Mouse (Mus musculus) spleen, postnatal 36 days (tissue): Measurements from ENCODE around the gene Zfp110.
A peak's percentile ranks its signal among the peaks of the same experiment; 100 is the strongest.
"Not testable (repeated sequence)": the region's sequence is repeated elsewhere in the genome, so short reads cannot be mapped to it uniquely, and the experiment has no call there.

Experiments used
- DNase-seq, 2 experiments: peaks; one replicate each; pipeline ENCODE4 v3.0.0; 2022; ENCODE audit warnings: low spot score in 2 of 2, mixed read lengths in 1 of 2

Zfp110 gene

GRCm38 (mm10) chr7:12834162-12835120 lies at the start of gene Zfp110:
Zfp110 (plus strand) TSS chr7:12834761.
- DNase-seq = peak; percentile 90

- DNase-seq = no peak
These were observed 47.2 kb upstream of the Zfp110 start for GRCm38 (mm10) chr7:12787333-12787732.

DNA sequence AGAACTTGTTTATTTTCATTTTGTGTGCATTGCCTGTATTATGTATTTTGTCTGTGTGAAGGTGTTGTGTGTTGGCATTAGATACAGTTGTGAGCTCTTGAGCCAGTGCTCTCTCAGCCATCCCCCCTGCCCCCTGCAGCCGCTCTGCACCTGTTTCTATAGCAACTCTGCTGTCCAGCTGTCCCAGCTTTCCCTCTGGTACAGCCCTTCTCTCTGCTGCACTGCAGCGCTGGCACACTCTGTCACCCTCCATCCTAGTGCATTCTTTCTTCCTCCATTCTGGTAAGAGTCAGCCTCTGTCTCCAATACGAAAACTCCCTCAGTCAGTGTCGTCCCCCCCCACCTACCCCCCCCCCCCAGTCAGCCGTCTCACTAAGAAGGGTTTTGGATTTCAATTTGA lies 46.5 kb upstream of the Zfp110 start:
- DNase-seq = no peak

DNA sequence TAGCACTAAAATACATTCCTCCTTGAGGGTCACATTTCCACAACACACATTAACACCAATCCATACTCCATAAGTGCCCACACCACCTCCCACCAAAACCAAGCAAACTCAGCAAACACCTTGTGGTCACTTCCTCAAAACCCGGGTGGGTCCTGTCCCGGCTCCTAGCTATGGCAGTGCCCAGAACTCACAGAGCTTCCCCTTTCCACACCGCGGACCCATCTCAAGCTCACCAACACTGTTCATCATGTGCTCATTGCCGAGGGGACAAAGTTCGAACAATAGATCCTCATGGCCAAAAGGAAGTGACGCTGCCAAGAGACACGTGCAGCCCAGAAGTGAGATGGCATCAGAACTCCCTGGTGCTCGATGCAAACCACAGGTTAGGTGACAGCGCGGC lies 41.9 kb upstream of the Zfp110 start:
- not testable (repeated sequence) for DNase-seq

DNA sequence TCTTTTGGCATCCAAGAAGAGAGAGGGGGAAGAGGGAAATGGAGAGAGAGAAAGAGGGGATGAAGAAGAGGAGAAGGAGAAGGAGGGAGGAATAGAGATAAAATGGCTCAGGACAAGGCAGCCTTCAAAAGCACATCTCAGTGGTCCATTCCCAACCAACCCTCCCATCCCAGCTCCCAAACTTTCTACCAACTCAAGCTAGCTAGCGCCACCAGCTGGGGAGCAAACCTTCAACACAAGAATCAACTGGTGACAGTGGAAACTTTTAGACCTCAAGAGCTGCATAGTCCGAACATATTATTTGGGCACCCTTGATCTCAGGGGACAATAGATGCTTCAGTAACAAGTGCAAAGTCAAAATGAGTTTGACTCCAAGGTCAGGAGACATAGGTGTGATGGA lies 36.6 kb upstream of the Zfp110 start:
- no peak for DNase-seq

GRCm38 (mm10) chr7:12799554-12799953 lies 35.0 kb upstream of the Zfp110 start:
- DNase-seq = no peak

DNA sequence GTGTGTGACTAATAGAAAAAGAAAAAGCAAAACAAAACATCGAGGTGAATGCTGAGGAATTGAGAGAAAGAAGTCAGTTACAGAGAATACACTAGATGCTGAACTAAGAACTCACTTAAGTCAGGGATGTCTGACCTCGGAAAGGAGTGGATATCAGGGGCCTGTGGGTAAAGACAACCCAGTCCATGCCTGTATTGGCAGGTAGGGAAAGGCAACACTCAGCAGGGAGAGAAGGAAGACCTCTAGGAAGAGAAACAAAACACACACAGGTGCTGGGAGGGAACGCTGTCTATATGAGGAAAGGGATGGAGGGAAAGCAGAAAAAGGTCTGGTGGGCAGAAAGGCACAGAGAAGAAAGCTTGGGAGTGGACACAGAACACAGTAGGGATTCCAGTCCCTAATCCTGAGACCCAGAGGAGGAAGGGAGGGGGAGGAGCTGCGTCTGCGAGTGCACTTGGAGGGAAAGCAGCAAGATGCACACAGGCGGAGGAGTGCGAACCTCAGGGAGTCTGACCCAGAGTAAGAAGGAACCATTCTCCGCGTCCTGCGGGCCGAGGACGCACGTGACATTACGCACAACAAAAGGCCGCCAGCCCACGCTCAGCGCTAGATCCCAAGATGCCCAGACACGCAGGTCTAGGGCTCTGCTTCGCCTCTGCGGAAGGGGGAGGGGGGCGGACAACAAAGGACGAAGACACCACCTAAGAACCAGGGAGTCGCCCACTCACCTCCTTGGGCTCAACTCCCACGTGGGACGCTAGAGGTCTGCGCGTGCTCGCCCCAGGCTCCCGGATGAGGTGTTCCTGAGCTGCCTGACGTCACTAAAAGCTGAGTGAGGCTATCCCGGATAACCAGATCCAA lies 31.5 kb upstream of the Zfp110 start, which contains the start of gene Zscan18:
Gene Zscan18 (minus strand): TSS at position 770 of the 861 bp plus-strand sequence.
- peak; percentile 34 to 45 for DNase-seq

- DNase-seq = no peak
These were observed 30.9 kb upstream of the Zfp110 start for GRCm38 (mm10) chr7:12803727-12804071.

DNA sequence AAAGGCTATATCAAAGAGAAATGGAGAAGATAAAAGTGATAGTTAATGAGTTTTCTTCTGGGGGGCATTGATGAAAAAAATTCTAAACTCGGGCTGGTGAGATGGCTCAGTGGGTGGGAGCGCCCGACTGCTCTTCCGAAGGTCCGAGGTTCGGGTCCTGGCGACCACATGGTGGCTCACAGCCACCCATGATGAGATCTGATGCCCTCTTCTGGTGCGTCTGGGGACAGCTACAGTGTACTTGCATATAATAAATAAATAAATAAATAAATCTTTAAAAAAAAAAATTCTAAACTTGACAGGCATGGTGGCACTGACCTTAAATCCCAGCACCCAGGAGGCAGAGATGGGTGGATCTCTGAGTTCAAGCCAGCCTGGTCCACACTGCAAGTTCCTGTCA lies 19.0 kb upstream of the Zfp110 start:
- no peak for DNase-seq

DNA sequence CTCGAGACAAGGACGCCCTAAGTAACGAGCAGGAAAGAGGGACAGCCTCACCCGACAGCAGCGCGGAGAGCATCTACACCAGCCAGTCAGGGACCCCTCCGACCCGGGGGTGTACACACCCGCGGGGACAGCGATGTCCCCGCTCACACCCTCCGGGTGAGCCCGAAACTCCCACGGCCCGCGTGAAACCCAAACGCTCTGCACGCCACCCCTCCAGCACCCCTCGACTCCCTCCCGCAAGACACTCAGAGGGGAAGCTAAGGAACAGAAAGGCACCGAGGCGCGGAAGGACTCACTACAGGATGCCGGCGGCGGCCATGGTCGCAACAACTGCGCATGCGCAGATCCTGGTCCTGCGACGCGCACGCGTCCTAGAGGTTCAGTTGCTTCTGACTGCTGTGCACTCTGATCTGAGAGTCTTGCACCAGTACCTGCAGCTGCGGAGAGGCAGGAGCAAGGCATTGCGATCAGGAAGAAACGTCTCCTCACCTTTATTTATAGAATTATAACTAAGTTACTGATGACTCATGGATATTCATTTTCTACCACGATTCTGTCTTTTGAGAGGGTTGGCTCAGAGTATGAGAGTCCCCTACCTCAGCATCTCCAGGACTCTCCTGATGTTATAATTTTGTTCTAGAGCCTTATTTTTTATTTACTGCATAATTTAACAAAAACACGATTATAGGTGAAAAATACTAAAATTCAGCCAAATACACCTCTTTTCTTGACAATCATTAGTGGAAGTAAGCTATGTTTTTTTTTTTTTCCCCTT lies 15.9 kb upstream of the Zfp110 start, which contains the start of gene Zfp329:
Gene Zfp329 (minus strand): TSS at position 338 of the 775 bp plus-strand sequence.
- DNase-seq = peak; percentile 89 to 90

DNA sequence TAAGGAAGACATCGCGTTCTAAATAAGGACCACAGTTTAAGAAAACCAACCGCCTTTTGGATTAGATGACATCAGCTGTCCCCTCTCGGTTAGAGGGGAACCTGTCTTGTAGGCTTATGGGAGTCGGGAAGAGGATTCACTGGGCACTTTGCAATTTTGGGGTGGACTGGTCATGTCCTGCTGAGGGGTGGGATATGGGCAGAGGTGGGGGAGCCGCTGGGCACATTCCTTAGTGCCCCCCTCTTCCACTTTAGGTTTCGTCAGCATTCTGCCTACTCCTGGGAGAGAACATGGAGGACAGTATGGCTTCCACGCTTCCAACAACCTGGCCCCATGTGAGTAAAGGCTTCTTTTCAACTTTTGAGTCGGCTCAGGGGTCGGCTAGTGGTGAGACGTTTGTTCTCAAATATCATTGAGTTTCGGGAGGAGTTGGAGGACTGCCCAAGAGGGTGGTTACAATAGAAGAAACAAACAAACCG lies 671 bp downstream of the Zfp110 start:
- peak in 1 of 2 experiments; percentile 5 for DNase-seq

DNA sequence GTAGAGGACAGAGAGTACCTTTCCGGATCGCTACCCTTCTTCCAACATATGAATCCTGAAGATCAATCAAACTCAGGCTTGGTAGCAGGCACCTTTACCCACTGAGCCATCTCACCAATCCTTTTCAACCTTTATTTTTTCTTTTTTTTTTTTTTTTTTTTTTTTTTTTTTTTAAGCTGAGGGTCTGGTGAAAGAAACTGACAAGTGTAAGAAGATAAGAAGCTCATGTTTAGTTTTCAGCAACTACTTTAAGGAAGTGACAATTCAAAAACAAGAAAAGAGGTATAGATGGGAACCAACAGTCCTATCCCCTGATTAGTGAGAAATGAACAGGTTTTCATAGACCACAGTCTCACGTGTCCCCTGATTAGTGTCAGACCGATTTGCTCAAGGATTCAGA lies 1.2 kb downstream of the Zfp110 start:
- no peak for DNase-seq

GRCm38 (mm10) chr7:12874301-12874700 lies 39.7 kb downstream of the Zfp110 start:
- peak; percentile 11 to 35 for DNase-seq

DNA sequence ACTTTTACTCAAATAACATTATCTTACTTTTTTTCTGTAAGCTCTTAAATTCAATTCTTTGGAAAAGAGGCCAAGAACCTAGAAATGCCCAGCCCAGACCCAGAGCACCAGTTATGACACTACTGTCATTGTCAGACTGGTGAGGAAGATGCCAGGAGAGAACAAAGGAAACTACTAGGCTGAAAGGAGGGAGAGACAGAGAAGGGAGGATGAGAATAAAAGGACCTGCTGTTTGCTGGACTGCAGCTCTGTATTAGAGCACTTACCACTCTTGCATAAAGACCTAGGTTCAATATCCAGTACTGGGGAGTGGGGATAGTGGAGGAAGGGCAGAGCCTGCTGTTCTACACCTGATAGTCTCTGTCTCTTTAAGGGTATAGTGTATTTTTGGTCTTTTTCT lies 45.5 kb downstream of the Zfp110 start:
- DNase-seq = no peak

DNA sequence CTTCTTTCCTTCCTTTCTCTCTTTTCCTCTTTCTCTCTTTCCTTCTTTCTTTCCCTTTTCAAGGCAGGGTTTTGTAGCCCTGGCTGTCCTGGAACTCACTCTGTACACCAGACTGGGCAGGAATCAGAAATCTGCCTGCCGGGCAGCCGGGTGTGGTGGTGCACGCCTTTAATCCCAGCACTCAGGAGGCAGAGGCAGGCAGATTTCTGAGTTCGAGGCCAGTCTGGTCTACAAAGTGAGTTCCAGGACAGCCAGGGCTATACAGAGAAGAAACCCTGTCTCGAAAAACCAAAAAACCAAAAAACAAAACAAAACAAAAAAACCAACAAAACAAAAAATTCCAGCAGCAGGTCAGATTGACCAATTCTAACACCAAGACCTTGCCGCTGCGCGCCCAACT lies 45.9 kb downstream of the Zfp110 start:
- not testable (repeated sequence) for DNase-seq

GRCm38 (mm10) chr7:12880911-12881660 lies 46.5 kb downstream of the Zfp110 start, which contains the start of gene Zfp128:
Zfp128 (plus strand) TSS chr7:12881177.
- DNase-seq = peak; percentile 93 to 94

DNA sequence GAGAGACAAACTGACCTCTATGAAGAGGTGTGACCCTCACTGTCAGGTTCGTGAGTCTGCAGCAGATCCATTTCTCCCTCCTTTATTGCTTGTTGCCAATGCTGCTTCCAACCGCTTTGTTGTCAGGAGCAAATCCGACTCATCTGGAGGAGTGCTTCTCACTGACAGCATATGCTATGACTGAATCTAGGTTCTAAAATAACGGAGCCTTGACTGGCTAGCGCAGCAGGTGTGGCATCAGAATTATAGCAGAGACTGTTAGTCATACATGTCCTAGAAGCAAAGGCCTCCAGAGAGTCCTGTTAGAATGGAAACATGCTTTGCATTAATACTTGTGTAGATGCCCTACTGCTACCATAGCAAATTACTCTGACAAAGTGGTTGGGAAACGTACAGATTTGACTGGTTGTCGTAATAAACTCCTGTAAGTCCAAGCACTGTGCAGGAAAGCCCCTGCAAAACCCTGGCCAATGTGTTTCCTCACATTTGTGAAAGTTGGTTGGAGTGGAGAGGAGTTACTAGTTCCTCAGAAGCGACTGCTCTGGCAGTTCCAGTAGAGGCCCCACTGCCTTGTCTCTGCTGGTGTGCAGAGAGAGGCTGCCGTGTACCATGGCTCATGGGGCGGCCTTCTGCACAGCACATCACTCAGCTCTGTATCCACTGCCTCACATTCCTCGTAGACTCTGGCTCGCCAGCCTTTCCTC lies 52.2 kb downstream of the Zfp110 start:
- no peak for DNase-seq

GRCm38 (mm10) chr7:12887585-12887984 lies 53.0 kb downstream of the Zfp110 start:
- no peak for DNase-seq

GRCm38 (mm10) chr7:12890928-12891327 lies 56.4 kb downstream of the Zfp110 start:
- DNase-seq = no peak

GRCm38 (mm10) chr7:12891334-12891733 lies 56.8 kb downstream of the Zfp110 start:
- no peak for DNase-seq
